Mouse (Mus musculus) lung, postnatal 0 days (tissue): ENCODE measurements at regions not wholly inside any gene's neighbourhood (a gene's known extent, or its start where the extent isn't known, plus 50 kb on each side); places are given as distances from the start of the nearest gene placed in this dataset.

ENCODE experiments used
- CTCF ChIP-seq: IDR thresholded peaks from 2 replicates; pipeline ENCODE4 v1.5.1; 2016; ENCODE audit warnings: antibody characterized with exemption, mild to moderate bottlenecking
- EP300 ChIP-seq: IDR thresholded peaks from 2 replicates; pipeline ENCODE4 v1.6.1; 2016; ENCODE audit warnings: antibody characterized with exemption, mild to moderate bottlenecking, control low read depth

DNA sequence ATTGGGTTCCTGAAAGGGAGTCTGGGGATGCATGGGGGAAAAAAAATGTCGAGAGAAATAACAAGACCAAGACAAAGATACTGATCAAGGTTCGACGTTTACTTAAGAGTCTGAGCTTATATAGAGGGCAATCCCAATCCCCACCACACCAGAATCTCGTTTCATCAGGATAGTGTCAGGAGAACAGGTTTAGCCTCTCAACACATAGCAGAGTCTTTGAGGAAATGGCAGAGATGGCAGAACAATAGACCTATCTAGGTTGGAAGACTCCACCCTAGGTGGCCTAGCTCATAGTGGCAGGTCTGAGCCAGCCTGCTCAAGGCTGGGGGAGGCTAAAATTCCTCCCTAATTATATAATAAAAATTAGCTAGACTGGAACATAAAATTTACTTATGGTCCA is 151.6 kb upstream of the Gm49339 start:
- TF ChIP-seq EP300: no peak
- no peak for TF ChIP-seq CTCF
